Mouse (Mus musculus): ENCODE measurements around the gene Pbx2.

Pbx2 gene

DNA sequence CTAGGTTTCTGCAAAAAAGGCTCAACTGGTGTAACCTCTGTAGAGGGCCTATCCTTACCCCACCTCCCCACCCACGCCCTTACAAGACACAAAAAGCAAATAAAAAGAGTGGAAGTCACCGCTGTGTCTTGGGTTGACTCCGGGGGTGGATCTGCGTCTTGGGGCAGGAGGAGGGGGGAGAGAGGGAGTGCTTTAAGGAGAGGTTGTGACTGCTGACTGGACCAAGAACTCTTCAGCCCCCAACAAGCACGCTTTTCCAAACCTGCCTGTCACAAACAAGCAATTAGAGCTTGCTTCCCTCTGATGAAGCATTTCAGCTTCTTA, 37.5 kb downstream of the Pbx2 start:
- CTCF ChIA-PET, result interaction anchor here (0.7 kb wide), 2 partner anchors 13 to 855 kb away, joined by 3 to 6 read pairs; no protein-coding TSS in a partner anchor

GRCm38 (mm10) chr17:34629221-34629751, 38.2 kb downstream of the Pbx2 start, which contains the start of gene Prrt1:
Gene Prrt1 (plus strand): TSS chr17:34629533.
- CTCF ChIA-PET, result no interaction called here

- CTCF ChIA-PET, result no interaction called here
Observed at GRCm38 (mm10) chr17:34629796-34630603, 38.9 kb downstream of the Pbx2 start.

DNA sequence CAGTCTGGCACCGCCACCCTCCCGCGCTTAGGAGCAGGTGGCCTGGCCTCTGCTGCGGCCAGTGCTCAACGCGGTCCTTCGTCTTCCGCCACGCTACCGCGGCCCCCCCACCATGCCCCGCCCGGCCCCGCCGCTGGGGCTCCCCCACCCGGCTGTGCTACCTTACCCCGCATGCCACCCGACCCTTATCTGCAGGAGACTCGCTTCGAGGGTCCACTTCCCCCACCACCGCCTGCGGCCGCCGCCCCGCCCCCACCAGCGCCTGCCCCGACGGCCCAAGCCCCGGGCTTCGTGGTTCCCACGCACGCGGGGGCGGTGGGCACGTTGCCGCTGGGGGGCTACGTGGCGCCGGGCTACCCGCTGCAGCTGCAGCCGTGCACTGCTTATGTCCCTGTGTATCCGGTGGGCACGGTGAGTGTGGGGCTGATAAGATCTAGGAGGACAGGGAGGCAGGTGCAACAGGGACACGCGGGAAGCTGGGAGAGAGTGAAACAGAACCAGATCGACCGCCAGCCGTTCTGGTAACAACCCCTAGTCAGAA, 39.8 kb downstream of the Pbx2 start:
- CTCF ChIA-PET, result interaction anchor here (0.7 kb wide), 1 partner anchor 70 kb away, joined by 3 read pairs; no protein-coding TSS in a partner anchor

DNA sequence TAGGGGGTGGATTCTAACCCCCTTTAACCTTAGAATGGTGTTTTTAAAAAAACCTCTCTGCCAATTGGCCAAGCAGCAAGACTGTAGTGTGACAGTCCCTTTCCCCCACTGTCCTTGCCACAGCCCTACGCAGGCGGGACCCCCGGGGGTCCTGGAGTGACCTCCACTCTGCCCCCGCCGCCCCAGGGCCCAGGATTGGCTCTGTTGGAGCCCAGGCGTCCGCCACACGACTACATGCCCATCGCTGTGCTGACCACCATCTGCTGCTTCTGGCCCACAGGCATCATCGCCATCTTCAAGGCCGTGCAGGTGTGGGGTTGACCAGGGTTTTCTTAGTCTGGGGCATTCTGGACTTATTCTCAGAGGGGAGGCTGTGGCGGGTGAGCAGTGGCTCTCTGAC, 40.6 kb downstream of the Pbx2 start:
- CTCF ChIA-PET, result interaction anchor here (0.7 kb wide), 1 partner anchor 71 kb away, joined by 3 read pairs; no protein-coding TSS in a partner anchor

DNA sequence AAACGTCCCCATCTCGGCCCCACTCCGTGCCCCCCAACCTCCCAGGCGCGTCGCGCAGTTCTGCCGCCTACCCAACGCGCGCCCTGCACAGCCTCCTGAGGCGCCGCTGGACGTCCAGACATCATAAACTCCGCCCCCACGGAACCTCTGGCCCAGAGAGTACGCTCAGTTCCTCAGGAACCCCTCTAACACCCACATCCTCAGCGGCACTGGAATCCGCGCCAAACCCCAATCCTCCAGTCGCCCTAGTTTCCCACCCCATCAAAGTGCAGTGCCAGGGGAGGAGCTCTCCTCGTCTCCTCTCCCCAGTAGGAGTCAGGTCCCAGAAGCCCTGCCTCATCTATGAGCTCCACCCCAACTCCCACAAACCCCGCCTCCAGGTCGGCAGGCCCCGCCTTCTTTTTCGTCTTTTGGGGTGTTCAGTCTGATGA, 41.2 kb downstream of the Pbx2 start:
- CTCF ChIA-PET, result no interaction called here

- CTCF ChIA-PET, result no interaction called here
Observed at GRCm38 (mm10) chr17:34635671-34636070, 44.6 kb downstream of the Pbx2 start.

DNA sequence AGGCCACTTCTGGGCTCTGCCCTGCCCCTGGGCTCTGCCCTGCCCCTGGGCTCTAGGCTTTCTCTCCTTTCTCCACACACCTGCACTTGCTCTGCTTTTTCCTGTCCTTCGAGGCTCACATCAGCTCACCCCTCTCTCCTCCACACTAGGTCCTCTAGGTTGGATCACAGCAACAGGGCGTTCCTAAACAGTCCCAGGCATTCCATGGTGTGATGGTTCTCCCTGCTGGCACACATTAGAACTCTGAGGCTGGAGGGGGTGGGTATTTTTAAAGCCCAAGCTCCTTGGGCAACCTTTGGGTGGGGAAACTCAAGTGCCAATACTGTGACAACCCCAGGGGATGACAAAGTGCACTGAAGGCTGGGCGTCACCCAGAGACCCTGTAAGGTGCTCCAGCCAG, 46.4 kb downstream of the Pbx2 start:
- CTCF ChIA-PET, result no interaction called here

DNA sequence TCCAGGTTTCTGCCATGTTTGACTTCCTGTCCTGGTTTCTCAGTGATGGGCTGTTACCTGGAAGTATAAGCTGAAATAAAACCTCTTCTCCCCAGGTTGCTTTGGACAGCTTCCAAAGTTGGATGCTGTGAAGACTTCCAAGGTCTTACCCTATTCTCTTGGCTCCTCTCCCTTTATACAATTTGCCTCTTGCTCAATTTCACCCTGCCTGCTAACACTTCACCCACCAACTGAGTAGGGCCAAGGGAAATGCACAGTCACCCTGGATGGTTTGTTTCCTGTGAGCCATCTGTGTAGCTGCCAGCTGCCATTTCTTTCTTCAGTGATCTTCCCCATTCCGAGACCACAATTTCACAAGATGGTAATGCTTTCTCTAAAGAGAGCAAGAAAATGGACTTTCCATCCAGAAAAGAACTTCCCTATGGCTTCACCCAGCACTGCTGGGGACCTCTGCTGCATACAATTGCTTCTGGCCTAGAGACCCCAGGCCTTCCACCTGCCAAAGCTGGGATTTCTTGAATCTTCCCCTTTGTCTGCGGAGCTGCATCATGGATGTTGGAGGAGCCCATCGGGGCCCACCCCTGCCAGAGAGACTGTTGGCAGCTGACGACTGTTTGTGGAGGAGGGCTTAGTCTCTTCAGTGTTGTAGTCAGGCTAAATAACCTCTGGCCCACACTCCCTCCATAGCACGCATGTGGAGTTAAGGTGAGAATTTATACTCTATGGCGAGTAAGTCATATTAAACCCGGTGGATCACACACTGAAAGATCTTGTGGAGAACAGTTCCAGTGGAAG, 48.6 kb downstream of the Pbx2 start:
- CTCF ChIA-PET, result no interaction called here

GRCm38 (mm10) chr17:34640778-34641601, 49.9 kb downstream of the Pbx2 start:
- CTCF ChIA-PET, result interaction anchor here (0.5 to 0.6 kb wide), 2 partner anchors 13 to 669 kb away, joined by 3 read pairs; partner anchors contain the start of gene Ppt2

- CTCF ChIA-PET, result no interaction called here
Observed at GRCm38 (mm10) chr17:34641945-34642344, 50.9 kb downstream of the Pbx2 start.

- CTCF ChIA-PET, result no interaction called here
Observed at GRCm38 (mm10) chr17:34643379-34643778, 52.3 kb downstream of the Pbx2 start.

DNA sequence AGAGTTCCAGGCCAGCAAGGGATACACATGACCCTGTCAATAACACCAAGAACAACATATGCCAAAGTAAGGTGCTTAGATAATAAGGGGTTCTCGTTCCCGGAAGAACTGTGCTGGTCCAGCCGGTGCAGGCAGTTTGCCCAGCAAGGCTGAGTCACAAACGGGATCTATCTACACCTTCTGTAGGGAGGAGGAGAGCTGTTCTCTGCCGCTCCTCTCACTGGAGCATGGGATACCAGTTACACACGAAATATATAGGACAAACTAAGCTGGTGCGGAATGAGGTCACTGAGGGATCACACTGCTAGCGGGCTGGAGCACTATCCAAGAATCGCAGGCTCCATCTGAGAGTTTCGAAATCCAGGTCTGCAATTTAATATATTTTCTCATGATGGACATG, 52.9 kb downstream of the Pbx2 start:
- CTCF ChIA-PET, result no interaction called here

DNA sequence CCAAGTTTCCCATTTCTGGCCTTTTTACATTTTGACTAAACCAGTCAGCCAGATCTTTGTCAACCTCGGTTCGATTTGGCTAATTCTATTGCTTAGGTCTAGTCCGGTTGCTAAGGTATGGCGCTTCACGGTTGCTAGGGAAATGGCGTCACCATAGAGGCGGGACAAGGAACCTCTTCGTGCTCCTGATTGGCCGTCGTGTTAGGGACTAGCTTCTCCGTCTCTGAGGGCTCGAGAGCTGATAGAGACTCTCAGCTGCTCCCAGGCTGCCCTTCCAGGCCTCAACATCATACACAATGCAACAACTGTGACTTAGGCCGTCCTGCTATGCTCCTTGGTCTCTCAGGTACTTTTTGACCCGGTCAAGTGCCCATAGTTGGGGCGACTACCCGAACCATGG, 53.5 kb downstream of the Pbx2 start, which contains the start of gene Fkbpl:
Gene Fkbpl, plus strand, starts transcription at position 157 of the 400 bp plus-strand sequence.
- CTCF ChIA-PET, result interaction anchor here (0.8 kb wide), 1 partner anchor 689 kb away, joined by 4 read pairs; the partner anchor contains the start of gene Rps18

DNA sequence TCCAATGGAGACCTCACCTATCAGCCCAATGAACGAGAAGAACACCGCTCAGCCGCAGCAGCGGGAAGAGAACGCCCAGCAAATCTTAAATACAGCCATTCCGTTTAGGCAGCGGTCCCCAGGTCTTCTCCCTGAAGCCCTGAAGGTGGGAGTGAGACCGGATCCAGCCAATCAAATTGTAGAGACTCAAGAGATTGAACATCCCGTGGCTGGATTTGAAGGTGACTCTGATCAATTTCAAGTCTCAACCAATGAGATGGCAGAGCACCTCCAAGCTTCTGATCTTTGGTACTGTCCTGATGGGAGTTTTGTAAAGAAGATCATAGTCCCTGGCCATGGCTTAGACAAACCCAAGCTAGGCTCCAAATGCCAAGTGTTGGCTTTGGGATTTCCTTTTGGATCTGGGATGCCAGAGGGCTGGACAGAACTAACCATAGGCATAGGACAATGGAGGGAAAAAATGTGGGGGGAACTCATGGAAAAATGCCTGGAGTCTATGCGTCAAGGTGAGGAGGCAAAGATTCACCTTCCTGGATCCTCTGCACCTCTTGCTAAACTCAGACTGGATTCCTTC, 54.3 kb downstream of the Pbx2 start:
- CTCF ChIA-PET, result interaction anchor here (0.6 to 0.8 kb wide), 2 partner anchors 230 to 689 kb away, joined by 4 to 9 read pairs; partner anchors contain the start of gene Rps18

- CTCF ChIA-PET, result interaction anchor here (0.6 kb wide), 1 partner anchor 229 kb away, joined by 9 read pairs; no protein-coding TSS in a partner anchor
Observed at GRCm38 (mm10) chr17:34645831-34646511, 54.9 kb downstream of the Pbx2 start.
